Mouse (Mus musculus) CH12.LX (cell line): ENCODE results near the gene Gm17349. TPM values are rescaled to one million over a fixed set of nuclear protein-coding genes. Genes with fewer than 3 reads are reported as not detected.

Experiments
- DNase-seq: peaks from one replicate; pipeline ENCODE4 v3.0.0-alpha.2; 2013; ENCODE audit errors: extremely low read depth
- H3K27ac ChIP-seq: 2 replicates; pipeline ENCODE4 v1.5.1; 2012; ENCODE audit warnings: low read depth, mild to moderate bottlenecking, control low read depth, moderate library complexity; ENCODE audit not compliant: insufficient read depth
- H3K27me3 ChIP-seq: replicated peaks from 2 replicates; pipeline ENCODE3; 2012; ENCODE audit warnings: inconsistent platforms
- H3K36me3 ChIP-seq, 2 experiments: replicated peaks in 1 of 2; 2 replicates each; pipeline versions ENCODE3 to v1.6.1; 2012; ENCODE audit warnings: inconsistent platforms in 1 of 2, low read length in 1 of 2, mild to moderate bottlenecking in 1 of 2, mixed read lengths in 1 of 2, moderate library complexity in 1 of 2; ENCODE audit not compliant: control insufficient read depth in 1 of 2, insufficient read depth in 1 of 2
- H3K4me1 ChIP-seq, 2 experiments: 2 replicates each; pipeline ENCODE4 v1.6.1; 2012; ENCODE audit warnings: inconsistent platforms in 1 of 2, moderate library complexity in 1 of 2; ENCODE audit not compliant: insufficient read depth in 2 of 2, control insufficient read depth in 1 of 2
- H3K4me2 ChIP-seq: 2 replicates; pipeline ENCODE4 v1.6.1; 2012; ENCODE audit warnings: low read depth, mild to moderate bottlenecking, control low read depth; ENCODE audit not compliant: poor library complexity, insufficient read depth, severe bottlenecking
- H3K4me3 ChIP-seq, 3 experiments: fragments of 150-350 bp in 1 of 3; sonication (generic) in 1 of 3; replicated peaks in 1 of 3; 2 replicates each; pipeline versions ENCODE3 to v1.5.1; 2011 to 2012; ENCODE audit warnings: low read depth in 2 of 3, low read length in 2 of 3, mild to moderate bottlenecking in 2 of 3, moderate library complexity in 2 of 3, control low read depth in 1 of 3, improper control_type of control experiment in 1 of 3, inconsistent platforms in 1 of 3, mixed read lengths in 1 of 3; ENCODE audit not compliant: poor library complexity in 1 of 3
- H3K79me2 ChIP-seq: replicated peaks from 2 replicates; pipeline ENCODE4 v1.6.1; 2012; ENCODE audit warnings: mild to moderate bottlenecking, moderate library complexity; ENCODE audit not compliant: control insufficient read depth, poor library complexity, insufficient read depth, severe bottlenecking; ENCODE audit errors: extremely low read depth
- H3K9ac ChIP-seq: 2 replicates; pipeline ENCODE4 v1.6.1; 2012; ENCODE audit warnings: low read depth, mild to moderate bottlenecking, control low read depth, moderate library complexity; ENCODE audit not compliant: insufficient read depth
- H3K9me3 ChIP-seq: replicated peaks from 2 replicates; pipeline ENCODE3; 2012; ENCODE audit warnings: low read length, inconsistent platforms, mixed read lengths
- BHLHE40 ChIP-seq: IDR thresholded peaks from 2 replicates; pipeline ENCODE4 v1.6.1; 2011; ENCODE audit warnings: mild to moderate bottlenecking, low read depth, low read length, improper control_type of control experiment
- CHD1 ChIP-seq: IDR thresholded peaks from 2 replicates; pipeline ENCODE4 v1.6.1; 2012; ENCODE audit warnings: low read depth, low read length, improper control_type of control experiment, inconsistent platforms
- CHD2 ChIP-seq: IDR thresholded peaks from 2 replicates; pipeline ENCODE4 v1.6.1; 2011; ENCODE audit warnings: low read length, improper control_type of control experiment
- CTCF ChIP-seq, 2 experiments: IDR thresholded peaks in 1 of 2; conservative IDR thresholded peaks in 1 of 2; 2 replicates each; pipeline ENCODE4 v1.5.1; 2011 to 2012; ENCODE audit warnings: low read depth in 2 of 2, low read length in 2 of 2, improper control_type of control experiment in 1 of 2, inconsistent platforms in 1 of 2, mild to moderate bottlenecking in 1 of 2, moderate library complexity in 1 of 2
- EP300 ChIP-seq: IDR thresholded peaks from 2 replicates; pipeline ENCODE4 v1.6.1; 2011; ENCODE audit warnings: low read length, improper control_type of control experiment
- IRF4 ChIP-seq: IDR thresholded peaks from 2 replicates; pipeline ENCODE4 v1.6.1; 2014; ENCODE audit warnings: low read depth, mild to moderate bottlenecking, inconsistent platforms, low read length, improper control_type of control experiment
- JUN ChIP-seq: IDR thresholded peaks from 2 replicates; pipeline ENCODE4 v1.6.1; 2011; ENCODE audit warnings: low read depth, mild to moderate bottlenecking, low read length, improper control_type of control experiment, moderate library complexity; ENCODE audit not compliant: insufficient read depth
- MAFK ChIP-seq: IDR thresholded peaks from 2 replicates; pipeline ENCODE4 v1.6.1; 2011; ENCODE audit warnings: low read length, improper control_type of control experiment; ENCODE audit not compliant: insufficient replicate concordance
- MAX ChIP-seq: IDR thresholded peaks from 2 replicates; pipeline ENCODE4 v1.6.1; 2011; ENCODE audit warnings: low read length, improper control_type of control experiment
- MXI1 ChIP-seq: IDR thresholded peaks from 2 replicates; pipeline ENCODE4 v1.6.1; 2011; ENCODE audit warnings: mild to moderate bottlenecking, low read depth, low read length, improper control_type of control experiment
- MYC ChIP-seq: IDR thresholded peaks from 2 replicates; pipeline ENCODE4 v1.6.1; 2011; ENCODE audit warnings: low read depth, mild to moderate bottlenecking, improper control_type of control experiment, low read length
- NELFE ChIP-seq: IDR thresholded peaks from 2 replicates; pipeline ENCODE4 v1.6.1; 2011; ENCODE audit warnings: low read depth, low read length, improper control_type of control experiment
- PAX5 ChIP-seq: IDR thresholded peaks from 2 replicates; pipeline ENCODE4 v1.6.1; 2012; ENCODE audit warnings: low read length, inconsistent platforms, mixed read lengths
- RAD21 ChIP-seq: IDR thresholded peaks from 2 replicates; pipeline ENCODE4 v1.6.1; 2011; ENCODE audit warnings: low read depth, mild to moderate bottlenecking, low read length, improper control_type of control experiment, moderate library complexity
- SMC3 ChIP-seq: IDR thresholded peaks from 2 replicates; pipeline ENCODE4 v1.6.1; 2011; ENCODE audit warnings: low read depth, low read length, improper control_type of control experiment
- TBP ChIP-seq: conservative IDR thresholded peaks from 2 replicates; pipeline ENCODE4 v1.6.1; 2011; ENCODE audit warnings: low read depth, low read length, improper control_type of control experiment
- TCF12 ChIP-seq: IDR thresholded peaks from 2 replicates; pipeline ENCODE4 v1.6.1; 2014; ENCODE audit warnings: low read depth, mild to moderate bottlenecking, inconsistent platforms, low read length, improper control_type of control experiment
- UBTF ChIP-seq: IDR thresholded peaks from 2 replicates; pipeline ENCODE4 v1.6.1; 2012; ENCODE audit warnings: low read depth, mild to moderate bottlenecking, inconsistent platforms, low read length, improper control_type of control experiment, moderate library complexity
- ZKSCAN1 ChIP-seq: IDR thresholded peaks from 2 replicates; pipeline ENCODE4 v1.6.1; 2012; ENCODE audit warnings: low read depth, inconsistent platforms, low read length, improper control_type of control experiment, borderline replicate concordance
- ZMIZ1 ChIP-seq: IDR thresholded peaks from 2 replicates; pipeline ENCODE4 v1.6.1; 2012; ENCODE audit warnings: low read depth, mild to moderate bottlenecking, inconsistent platforms, low read length, improper control_type of control experiment
- dilution Hi-C: fragments of 300-500 bp; cut with MboI; formaldehyde crosslinking; loops from 2 replicates; pipeline ENCODE4 v1.14.3; 2020; ENCODE audit warnings: low sequenced_read_pairs; ENCODE audit not compliant: extremely low pct_unique_long_range_greater_than_20kb, extremely low pct_ligation_motif_present
- in situ Hi-C: fragments of 300-500 bp; cut with MboI; formaldehyde crosslinking; loops from 3 replicates; pipeline ENCODE4 v1.14.3; 2019; ENCODE audit warnings: low sequenced_read_pairs, low pct_ligation_motif_present, low pct_unique_long_range_greater_than_20kb, mixed read lengths
- polyA plus RNA-seq: library from polyadenylated mRNA; unstranded; fragments of >175 nt; gene quantifications from 2 replicates; pipeline ENCODE4 v1.2.1, GENCODE M21; 2012; ENCODE audit warnings: low read depth; ENCODE audit not compliant: insufficient read length
- total RNA-seq, 2 experiments: library from RNA; depleted of rRNA; stranded (reverse); fragments of 300-350 nt in 1 of 2; fragments of >200 nt in 1 of 2; gene quantifications; 2 replicates each; pipeline ENCODE4 v1.2.3; 2012 to 2014

Gm17349 gene
- total and polyA plus RNA-seq, 3 experiments = 2.1 TPM; not detected in 2

DNA sequence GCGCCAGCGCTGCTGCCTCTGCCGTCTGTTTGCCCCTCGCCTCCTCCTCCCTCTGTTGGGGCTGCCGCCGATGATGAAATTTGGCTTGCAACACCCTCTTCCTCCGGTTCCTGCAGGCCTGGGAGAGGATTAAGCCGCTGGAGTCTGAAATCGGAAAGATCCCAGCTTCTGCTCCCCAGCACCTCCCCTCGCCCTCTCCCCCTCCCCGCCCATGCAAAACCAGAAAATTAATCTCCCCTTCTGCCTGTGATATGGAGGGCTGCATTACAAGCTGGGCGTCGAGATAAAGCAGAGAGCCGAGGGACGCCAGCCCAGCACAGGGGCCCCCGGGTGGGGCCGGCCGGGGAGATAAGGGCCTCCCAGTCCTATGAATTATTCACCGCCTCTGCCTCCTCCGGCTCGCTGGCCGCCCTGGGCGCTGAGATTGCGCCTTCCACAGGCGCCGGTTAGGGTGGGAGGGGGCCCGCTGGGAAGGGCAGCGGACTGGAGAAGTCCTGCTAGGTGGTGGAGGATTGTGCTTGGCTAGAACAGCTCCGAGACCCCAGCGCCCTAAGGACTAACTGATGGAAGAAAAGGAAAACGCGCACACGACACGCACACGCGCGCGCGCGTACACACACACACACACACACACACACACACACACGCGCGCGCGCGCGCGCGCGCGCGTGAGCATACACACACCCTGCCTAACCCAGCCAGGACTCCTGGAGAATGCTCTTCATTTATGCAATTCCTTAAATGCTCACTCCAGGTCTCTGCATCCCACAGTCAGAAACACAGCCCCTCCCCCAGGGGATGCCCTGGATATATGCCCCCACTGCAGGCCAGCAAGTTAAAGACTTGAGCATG, 40.5 kb downstream of the Gm17349 start:
- peaks cover 55% of the 10 kb centered on the region for H3K27me3 ChIP-seq
- TF ChIP-seq MYC = no peak
- TF ChIP-seq EP300 = no peak
- no peak for TF ChIP-seq ZMIZ1
- no peak for TF ChIP-seq CTCF (conservative IDR thresholded peaks at IDR 0.05 in 1 of 2, IDR thresholded peaks at IDR 0.05 in 1 of 2; ENCODE audit: low read depth in 2 of 2, low read length in 2 of 2)
- no peak for TF ChIP-seq ZKSCAN1
- TF ChIP-seq MAX = no peak
- TF ChIP-seq UBTF = no peak
- no peak for TF ChIP-seq MXI1
- no peak for TF ChIP-seq BHLHE40
- no peak for TF ChIP-seq CHD1
- TF ChIP-seq TBP = no peak
- TF ChIP-seq RAD21 = no peak
- TF ChIP-seq IRF4 = no peak
- TF ChIP-seq MAFK = no peak
- TF ChIP-seq SMC3 = no peak
- no peak for TF ChIP-seq NELFE
- TF ChIP-seq TCF12 = no peak
- TF ChIP-seq PAX5 = no peak
- no peak for TF ChIP-seq CHD2
- no peak for TF ChIP-seq JUN
- TF ChIP-seq, all 38 proteins: peak for 0
- H3K4me3 ChIP-seq = peak overlapping the region in 1 of 3 experiments; percentile 30
- H3K4me2 ChIP-seq = peak overlapping the region; percentile 77
- H3K27ac ChIP-seq = no peak overlapping the region
- peaks cover 4% of the 10 kb centered on the region for H3K9me3 ChIP-seq
- in situ Hi-C loops (loop anchor here (5.0 kb wide), 1 partner anchor 68 kb away; no protein-coding TSS in a partner anchor), dilution Hi-C loops (no loop called here)
- H3K79me2 ChIP-seq = no peaks in the 10 kb centered on the region
- no peak overlapping the region for H3K9ac ChIP-seq
- H3K4me1 ChIP-seq = peaks cover 0 to 4% of the 10 kb centered on the region in 2 experiments; a peak in 2 of 4 replicates
- no peaks in the 10 kb centered on the region for H3K36me3 ChIP-seq
- no peak for DNase-seq

DNA sequence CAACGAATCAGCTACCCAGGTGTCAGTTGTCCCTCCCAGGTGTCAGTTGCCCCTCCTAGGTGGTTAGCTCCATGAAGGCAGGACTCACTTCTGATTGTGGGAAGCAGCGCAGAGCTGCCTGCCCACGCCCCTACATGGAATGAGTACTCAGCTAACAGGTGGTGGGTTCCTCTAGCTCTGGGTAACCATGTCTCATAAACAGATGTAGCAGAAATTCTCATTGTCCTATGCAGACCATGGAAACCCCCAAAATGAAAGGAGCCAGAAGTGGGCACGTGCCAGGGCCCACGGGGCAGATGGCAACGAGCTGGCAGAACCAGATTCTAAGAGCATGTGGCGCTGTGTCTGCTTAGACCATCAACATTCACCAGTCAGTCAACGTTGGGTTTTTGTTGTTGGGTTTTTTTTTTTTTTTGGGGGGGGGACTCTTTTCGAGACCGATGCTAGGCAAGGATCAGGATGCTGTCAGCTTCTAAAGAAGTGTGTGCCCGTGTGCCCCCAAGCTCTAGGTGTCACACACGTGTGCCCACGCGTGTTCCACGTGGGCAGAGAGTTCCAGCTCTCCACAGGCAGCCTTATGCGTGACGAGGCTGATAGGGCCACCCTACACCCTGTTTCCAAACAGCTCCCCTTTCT, 41.2 kb downstream of the Gm17349 start:
- Histone ChIP-seq H3K36me3 (no peaks in the 10 kb centered on the region), H3K4me1 (peaks cover 0 to 4% of the 10 kb centered on the region in 2 experiments; a peak in 2 of 4 replicates), H3K79me2 (no peaks in the 10 kb centered on the region), H3K27me3 (peaks cover 49% of the 10 kb centered on the region), H3K27ac (no peak overlapping the region), H3K9me3 (peaks cover 4% of the 10 kb centered on the region), H3K4me3 (peak overlapping the region in 1 of 3 experiments; percentile 30), H3K4me2 (peak overlapping the region; percentile 77), H3K9ac (no peak overlapping the region)
- DNase-seq = no peak
- dilution Hi-C loops = no loop called here
- in situ Hi-C loops = no loop called here
- peak; percentile 85 for TF ChIP-seq BHLHE40
- TF ChIP-seq MXI1 = no peak
